Mouse (Mus musculus): ENCODE data around the gene Wfdc18.

Gene Wfdc18

DNA sequence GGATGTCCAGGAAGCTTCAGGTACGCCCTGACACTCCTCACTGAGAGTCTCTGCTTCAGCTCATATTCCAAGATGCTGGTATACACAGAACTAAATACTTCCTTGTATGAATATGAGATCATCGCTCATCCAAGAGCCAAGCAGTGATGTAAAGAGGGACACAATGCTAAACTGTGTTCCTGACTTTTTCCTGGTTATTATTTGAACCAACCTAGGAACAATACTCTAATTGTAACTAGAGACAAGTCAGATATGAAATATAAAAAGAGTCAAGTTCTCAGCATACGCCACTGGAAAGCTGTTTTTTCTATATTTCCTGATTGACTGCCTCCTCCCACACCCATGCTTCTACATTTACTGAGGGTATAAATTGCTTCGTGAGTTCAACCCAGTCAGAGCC is at the start of gene Wfdc18:
Gene Wfdc18 (plus strand): TSS at position 301 of the 400 bp plus-strand sequence.
- DNase-seq (ENCODE audit: low read depth) = no peak

DNA sequence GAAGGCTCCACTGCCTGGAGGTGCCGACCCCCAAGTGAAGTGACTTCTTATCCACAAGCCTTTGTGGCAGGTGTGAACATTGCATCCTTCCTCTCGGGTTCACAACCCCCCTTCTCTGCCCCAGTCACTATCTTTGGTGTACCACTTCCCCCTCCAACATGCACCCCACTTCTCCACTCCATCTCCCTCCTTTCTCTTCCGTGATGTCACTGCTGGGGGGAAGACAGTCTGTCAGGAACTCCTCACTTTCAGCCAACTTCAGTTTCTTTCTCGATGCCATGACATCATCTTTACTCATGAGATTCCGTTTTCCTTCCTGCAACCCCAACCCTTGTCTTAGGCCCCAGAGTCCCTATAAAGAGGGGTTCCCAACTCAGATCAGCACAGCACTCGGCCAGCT is 46.6 kb upstream of the Wfdc18 start, which contains the start of gene Ccl4:
Gene Ccl4 (plus strand): TSS at position 381 of the 400 bp plus-strand sequence.
- peak; percentile 32 for DNase-seq (ENCODE audit: low read depth)

DNA sequence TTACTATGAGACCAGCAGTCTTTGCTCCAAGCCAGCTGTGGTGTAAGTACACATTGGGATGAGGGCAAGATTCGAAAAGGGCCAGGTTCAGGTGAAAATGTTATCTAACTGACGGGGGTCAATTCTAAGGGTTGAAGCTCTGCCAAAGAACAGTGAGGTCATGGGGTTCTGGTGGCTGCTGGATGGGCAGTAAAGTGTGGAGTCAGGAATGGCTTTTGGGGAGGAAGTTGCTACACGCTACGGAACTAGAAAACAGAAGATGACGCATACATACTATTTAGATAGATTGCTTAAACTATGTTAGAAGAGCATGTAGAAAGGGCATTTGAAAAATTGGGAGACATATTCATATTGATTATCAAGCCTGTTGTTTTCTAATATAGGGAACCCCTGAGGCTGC is 45.3 kb upstream of the Wfdc18 start:
- no peak for DNase-seq (ENCODE audit: low read depth)

DNA sequence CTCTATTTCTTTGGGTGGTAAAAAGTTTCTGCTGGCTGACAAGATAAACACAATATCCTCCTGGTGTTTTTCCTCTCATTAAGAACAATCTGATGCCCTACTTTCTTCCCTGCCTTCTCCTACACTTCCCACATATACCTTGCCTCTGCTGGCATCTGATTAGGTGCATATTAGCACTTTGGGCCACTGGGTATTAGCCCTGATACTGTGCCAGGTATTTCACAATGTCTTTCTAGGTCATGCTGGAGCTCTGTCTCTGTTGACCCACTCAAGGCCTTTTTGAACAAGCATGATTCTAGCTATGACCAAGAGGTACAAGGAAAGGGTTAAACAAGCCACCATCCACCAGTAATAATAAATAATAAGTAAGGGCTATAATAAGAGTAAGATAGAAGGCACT is 37.1 kb upstream of the Wfdc18 start:
- no peak for DNase-seq (ENCODE audit: low read depth)

DNA sequence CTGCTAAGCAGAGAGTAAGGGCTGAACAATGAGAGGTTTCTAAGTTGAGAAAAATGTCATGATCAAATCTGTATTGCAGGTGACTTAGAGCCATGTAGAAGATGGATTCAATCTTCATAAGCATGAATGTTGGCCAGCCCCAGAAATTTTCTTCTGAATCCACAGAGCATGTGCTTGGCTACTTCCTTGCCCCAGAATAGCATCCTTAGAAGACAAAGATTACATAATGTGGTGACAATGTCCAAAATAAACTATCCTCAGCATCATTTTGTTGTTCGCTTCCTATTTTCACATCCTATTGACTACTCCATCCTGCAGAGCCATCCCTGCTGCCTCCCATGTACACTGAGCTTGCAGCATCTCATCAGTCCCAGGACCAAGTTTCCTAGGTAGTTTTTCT is 33.1 kb upstream of the Wfdc18 start:
- DNase-seq (ENCODE audit: low read depth) = no peak

DNA sequence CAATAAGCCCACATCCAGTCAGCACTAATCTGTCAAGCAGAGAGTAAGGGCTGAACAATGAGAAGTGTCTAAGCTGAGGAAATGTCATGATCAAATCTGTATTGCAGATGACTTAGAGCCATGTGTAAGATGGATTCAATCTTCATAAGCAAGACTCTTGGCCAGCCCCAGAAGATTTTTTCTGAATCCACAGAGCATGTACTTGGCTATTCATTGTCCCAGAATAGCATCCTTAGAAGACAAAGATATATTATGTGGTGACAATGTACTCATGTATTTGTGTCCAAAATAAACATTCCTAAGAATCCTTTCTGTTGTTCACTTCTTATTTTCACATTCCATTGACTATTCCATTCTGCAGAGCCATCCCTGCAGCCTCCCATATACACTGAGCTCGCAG is 18.9 kb upstream of the Wfdc18 start:
- no peak for DNase-seq (ENCODE audit: low read depth)

DNA sequence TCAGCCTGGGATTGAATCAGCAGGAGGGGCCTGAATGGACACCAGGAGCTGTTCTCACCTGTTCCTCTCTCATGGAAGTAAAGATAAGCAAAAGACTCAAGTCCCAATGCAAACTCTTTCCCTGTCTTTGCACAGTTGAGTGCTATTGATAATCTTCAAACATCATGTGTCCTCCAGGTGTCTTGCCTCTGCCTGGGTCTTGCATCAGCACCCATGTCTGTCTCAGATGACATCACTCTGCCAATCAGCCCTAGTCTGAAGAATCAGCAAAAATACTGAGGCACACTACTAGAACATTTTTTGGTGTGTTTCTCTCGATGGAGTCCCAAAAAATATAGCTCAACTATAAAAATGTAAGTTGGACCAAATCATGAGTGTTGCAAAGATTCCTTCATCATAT is 16.8 kb upstream of the Wfdc18 start:
- no peak for DNase-seq (ENCODE audit: low read depth)

DNA sequence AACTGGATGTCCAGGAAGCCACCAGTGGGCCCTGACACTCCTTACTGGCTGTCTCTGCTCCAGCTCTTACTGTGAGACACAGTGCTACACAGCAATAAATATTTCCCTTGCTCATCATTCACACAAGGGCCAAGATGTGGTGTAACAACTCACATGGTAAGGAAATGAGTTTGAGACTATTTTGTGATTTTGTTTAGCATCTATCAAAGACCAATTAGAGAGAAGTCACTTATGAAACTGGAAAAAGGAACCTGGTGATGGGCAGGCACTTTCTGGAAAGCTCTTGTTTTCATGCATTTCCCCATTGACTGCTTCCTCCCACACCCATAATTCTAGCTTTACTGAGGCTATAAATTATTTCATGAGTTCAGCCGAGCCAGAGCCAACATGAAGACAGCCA is 5.1 kb upstream of the Wfdc18 start, which contains the start of gene Wfdc17:
Gene Wfdc17 (plus strand): TSS at position 287 of the 400 bp plus-strand sequence.
- no peak for DNase-seq (ENCODE audit: low read depth)

DNA sequence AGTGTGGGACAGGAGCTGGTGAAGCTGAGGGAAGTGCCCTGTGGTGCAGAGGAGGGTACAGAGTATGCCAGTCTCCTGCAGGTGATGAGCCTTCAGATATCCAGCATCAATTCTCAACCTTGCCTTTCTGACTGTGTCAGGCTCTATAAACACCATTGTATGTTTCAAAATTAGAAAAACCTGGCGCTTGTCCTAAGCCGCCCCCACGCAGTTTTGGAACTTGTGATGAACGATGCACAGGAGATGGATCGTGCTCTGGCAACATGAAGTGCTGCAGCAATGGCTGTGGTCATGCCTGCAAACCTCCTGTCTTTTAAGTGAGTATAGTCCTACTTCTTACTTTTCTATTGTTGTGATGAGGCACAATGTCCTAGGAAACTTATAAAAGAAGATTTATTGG is 868 bp downstream of the Wfdc18 start:
- DNase-seq (ENCODE audit: low read depth) = no peak

DNA sequence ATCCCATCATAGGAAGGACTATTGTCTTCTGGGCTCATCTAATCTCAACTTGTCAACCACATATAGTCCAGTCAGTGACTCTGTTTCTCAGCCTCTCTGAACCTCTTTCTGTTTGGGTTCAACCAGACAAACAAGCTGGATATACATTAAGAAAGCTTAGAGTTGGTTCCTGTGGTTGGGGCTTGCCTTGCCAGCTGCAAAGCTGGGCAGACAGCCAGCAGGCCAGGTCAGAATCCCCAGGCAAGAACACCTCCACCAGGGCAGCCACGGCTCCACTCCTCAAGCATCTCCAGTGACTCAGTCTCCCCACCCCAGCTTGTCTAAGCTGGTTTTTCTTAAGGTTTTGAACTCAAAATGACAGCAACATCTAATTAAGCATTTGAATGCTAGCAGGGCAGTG is 3.9 kb downstream of the Wfdc18 start:
- DNase-seq (ENCODE audit: low read depth) = no peak

DNA sequence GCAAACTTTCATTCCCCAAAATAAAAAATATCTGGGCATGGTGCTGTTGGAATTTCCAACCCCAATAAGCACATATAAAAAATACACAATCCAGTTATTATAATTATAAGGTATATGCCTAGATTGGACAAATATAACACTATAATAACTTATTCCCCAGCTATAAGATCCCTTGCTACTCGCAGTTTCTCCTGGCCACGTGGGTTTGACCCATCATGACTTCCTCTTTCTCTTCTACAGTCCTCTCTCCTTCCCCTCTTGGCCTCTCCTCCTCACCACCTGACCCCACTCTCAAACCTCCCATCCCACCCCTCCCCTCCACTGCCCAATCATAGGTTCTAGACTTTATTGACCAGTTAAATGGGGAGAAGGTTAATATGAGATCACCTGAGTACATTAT is 5.1 kb downstream of the Wfdc18 start:
- no peak for DNase-seq (ENCODE audit: low read depth)

DNA sequence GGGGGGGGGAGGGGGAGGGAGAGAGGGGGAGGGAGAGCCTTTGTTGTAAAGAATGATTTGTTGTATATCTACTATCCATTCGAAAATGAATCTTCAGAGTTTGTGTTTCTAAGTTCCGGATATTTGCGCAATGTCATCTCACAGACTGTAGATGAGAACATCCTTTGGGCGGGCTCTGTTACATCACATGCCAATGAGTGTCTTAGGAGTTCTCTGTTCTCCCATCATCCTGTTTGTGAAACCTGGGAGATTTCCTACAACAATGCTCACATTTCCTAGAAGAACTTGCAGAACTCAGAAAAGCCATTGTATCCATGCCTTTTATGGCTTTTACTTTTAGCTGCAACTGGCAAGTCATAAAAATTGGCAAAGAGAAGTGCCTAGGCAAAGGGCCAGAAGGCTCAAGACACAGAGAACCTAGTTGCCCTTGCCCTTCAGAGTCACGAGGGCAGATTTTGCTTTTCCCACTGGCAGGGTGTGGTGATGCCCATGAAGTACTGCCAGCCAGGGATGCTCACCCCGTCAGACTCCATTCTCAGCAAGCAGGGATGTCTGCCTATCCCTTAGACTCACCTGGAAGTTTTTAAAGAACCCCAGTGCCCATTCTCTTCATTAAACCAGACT is 8.3 kb downstream of the Wfdc18 start:
- no peak for DNase-seq (ENCODE audit: low read depth)

DNA sequence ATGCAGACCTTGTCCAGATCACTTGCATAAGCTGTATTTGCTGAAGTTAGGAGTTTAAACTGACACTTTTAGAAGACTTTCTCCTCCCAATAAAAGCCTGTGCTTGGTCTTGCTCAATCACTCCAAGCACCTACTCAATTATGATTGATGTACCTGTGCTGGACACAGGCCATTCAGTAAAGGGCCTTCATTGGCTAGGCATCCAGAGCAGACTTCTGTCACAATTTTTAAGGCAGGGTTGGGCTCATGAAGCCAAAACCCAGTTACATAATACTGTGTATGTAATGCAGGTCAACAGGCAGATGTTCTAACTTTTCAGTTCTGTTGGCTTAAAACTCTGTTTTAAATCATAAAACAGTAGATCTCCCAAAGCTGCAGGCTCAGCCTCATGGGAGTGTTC is 12.0 kb downstream of the Wfdc18 start:
- DNase-seq (ENCODE audit: low read depth) = no peak

DNA sequence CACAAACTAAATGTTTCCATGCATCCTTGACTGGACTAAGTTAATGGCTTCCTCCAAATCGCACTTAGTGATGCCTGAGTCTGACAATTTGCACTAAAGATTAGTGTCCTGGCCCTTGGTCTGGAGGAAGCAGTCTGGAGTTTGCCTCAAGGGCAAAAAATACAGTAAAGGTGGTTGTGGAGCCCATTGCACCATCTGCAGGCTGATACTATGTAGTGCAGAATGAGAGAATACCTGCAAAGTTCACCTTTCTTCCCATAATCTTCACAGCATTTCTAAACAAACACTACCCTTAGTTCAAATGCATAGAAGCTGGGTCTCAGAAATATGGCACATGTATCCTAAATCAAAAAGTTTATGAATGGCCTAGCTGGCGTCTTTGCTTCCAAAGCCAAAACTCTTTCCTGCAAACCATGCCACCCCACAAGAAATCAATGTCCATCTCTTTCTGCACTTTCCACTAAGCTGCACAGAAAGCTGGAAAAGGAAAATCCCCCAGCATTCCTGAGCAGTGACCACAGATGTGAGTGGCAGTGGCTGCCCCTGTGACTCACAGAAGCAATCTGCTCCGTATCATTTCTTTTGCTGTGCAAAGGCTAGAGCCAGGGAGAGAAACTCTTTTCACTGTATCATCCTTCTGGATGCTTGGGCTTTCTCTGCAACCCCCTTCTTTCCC is 20.1 kb downstream of the Wfdc18 start:
- peak; percentile 38 for DNase-seq (ENCODE audit: low read depth)

DNA sequence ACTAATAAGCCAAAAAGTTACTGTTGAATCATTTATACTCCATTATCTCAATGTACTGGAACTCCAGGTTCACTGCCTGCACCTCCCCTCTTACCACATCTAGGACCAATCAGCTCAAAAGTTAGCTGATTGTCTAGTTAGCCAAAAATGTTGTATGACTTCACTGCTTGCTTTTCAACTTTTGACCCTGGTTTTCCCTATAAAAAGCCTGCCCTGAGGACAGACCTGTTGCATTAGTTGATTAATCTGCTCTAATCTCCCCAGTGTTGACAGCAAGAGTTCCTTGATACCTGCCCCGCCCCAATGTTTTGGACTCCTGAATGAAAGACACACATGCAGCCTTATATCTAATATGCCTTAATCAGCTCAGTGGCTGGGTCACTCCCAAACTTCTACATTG is 22.3 kb downstream of the Wfdc18 start:
- DNase-seq (ENCODE audit: low read depth) = no peak

DNA sequence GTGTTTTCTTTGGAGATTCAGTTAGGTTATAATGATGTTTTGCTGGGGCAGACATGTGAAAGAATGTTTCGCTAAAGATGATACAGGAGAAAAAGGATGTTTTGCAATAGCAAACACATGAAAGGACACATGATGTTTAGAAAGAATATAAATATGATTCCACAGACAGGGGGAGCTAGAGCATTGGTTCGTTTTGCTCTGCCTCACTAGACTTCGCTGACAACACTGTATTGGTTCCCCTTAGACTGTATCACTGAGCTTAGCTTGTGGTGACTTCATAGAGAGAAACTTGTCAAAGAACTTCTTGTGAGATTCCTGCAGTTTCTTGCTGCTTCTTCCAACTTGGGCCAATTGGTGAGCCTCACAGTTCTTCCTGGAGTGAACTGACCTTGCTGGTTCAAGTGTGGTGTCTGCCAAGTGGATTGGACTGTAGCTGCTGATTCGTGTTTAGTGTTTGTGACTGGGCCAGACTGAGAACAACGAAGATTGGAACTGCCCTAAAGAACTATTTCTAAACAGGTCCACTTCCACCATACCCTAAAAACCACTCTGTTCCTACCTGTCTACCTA is 24.3 kb downstream of the Wfdc18 start:
- peak; percentile 9 for DNase-seq (ENCODE audit: low read depth)

DNA sequence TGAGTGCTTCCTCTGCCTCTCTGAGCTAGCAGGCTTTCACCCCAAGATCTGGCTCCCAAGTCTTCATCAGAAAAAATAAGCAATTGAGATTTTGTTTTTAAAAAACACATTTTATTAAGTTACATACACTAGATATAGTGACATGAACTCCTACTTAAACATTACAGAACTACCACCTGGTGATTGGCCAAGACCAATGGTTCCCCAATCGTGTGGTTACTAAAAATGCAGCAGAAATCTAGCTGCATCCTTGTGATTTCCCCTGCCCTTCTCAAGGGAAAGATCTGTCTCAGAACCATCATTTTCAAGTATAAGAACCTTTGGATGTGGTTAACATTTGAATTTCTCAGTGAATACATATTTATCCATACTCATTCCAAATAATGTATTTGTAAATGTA is 25.4 kb downstream of the Wfdc18 start:
- DNase-seq (ENCODE audit: low read depth) = no peak

DNA sequence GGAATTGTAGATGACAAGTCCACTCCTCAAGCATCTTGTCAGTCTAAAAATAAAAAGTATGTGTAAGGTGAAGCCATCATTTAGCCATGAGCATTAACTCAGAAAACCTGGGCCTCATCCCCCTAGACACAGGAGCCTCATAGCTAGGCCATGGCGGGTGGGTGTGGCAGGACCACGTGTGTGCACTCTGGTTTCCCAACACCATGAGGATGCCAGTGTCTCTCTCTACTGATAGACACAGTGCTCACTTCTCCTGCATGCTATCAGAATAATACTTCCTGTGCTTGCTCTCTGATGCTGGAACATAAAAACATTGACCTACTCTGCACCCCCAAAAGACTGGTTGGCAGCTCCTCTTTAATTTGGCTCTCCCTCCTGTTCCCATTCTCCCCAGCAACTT is 27.1 kb downstream of the Wfdc18 start:
- DNase-seq (ENCODE audit: low read depth) = no peak

DNA sequence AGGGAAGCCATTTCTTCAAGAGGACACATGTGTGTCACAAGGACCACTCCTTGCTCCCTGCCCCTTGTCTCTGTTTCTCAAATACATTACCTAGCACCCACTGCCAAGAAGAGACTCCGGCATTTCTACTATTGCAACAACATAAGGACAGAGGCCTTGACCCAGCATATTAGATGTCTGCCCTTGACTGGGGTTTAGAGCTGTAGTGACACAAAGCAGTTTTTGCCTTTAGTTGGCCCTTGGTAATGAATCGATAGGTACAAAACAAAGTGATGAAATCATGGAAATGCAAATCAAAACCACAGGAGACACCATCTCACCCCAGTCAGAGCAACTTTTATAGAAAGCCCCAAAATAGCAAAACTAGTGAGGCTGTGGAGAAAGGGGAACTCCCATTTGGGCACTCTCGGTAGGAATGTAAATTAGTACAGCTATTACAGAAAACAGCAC is 28.3 kb downstream of the Wfdc18 start:
- DNase-seq (ENCODE audit: low read depth) = peak; percentile 63

DNA sequence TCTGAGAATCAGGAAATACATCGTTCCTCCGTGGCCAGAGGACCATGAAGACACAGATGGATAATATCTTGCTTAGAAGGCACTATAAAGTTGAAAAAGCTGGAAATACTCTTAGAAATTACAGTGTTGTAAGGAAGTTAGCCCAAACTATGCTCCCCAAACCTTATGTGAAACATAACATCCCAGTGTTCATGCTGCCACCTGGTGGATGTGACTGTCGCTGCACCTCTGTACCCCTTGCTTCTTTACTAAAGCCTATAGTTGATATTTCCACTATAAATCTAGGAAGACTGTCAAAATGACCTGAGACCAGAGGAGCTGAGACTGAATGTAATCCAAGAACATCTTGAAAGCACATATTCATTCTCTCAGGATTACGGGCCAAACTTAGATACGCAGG is 30.4 kb downstream of the Wfdc18 start:
- DNase-seq (ENCODE audit: low read depth) = peak; percentile 81

DNA sequence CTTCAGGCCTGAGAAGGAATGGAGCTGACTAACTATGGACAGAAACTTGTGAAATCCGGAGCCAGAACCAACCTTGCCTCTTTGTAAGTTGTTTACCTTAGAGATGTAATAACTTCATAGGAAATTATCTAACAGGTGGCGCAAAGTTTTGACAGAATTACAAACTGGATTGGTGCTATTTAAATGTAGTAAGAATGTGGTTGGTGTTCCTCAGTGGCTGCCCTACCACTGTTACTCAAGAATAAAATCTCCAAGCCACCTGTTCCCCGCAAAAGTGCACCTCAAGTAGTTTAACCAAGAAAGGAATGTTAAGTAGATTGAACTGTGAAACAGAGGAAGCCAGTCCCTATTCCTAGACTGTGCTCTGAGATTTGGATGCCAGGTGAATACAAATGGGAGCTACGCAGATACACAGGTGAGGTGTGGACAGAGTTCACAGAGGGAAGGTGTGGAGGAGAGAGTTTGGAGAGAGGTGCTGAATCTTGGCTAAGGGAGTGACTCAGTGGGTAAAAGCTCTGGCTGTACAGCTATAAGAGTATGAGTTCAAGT is 31.7 kb downstream of the Wfdc18 start:
- no peak for DNase-seq (ENCODE audit: low read depth)

DNA sequence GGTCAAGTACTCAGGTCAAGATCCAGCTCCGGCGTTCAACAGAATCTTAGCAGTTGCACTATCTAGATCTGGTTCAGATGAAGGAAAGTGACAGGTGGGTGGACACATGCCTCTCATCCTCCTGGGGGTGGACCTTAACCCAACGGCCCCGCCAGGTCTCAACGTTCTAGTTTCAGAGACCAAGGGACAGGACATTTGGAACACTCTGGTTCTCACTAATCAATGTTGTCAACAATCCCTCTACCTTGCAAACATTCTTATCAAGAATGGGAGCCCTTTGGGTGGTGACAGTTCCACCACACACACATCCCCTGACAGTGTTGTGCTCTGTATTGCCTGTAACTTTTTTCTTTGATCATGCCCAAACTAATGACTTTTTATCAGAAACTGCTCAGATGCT is 33.0 kb downstream of the Wfdc18 start:
- no peak for DNase-seq (ENCODE audit: low read depth)

DNA sequence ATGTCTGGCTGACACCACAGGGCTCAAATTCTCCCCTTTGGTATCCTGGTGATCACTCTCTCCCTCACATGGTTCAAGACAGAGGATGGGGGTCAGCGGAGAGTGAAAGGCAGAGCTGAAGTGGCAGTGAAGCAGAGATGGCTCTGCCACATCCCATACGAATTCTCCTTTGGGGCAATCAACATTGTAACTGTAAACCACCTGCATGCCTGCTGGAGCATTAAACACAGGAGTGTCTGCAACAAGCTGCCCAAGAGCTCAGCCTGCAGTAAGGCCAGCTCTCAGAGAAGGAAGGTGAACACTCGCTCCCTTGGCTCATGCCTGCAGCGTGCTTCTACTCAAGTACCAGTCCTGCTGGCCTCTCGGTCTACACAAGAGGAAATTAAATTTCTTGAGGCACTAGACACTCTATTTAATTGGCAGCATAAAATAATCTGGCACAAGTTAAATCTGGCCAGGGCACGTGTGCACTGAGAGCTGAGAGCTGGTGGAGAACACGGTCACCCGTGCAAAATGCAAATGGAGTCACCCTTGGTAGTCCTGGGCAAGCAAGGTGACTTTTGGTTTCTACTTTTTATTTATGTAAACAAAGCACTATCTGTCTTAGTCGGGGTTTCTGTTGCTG is 34.0 kb downstream of the Wfdc18 start:
- DNase-seq (ENCODE audit: low read depth) = no peak

Data from induced T-regulatory cell, adult 2 months (primary cell).